Mouse (Mus musculus) G1E (cell line): ENCODE results near the gene Qrfp.

Source experiments
- CTCF ChIP-seq: IDR thresholded peaks from 2 replicates; pipeline ENCODE4 v1.5.1; 2012; ENCODE audit warnings: low read depth, low read length, inconsistent platforms, mixed read lengths
- GATA1 ChIP-seq: IDR thresholded peaks from 2 replicates; pipeline ENCODE4 v1.6.1; 2012; ENCODE audit warnings: borderline replicate concordance, low read length, inconsistent platforms, mixed read lengths
- GATA2 ChIP-seq: IDR thresholded peaks from 2 replicates; pipeline ENCODE4 v1.6.1; 2012; ENCODE audit warnings: low read depth, low read length, inconsistent platforms, borderline replicate concordance
- POLR2AphosphoS5 ChIP-seq: IDR thresholded peaks from 2 replicates; pipeline ENCODE4 v1.6.1; 2012; ENCODE audit warnings: low read depth, low read length, inconsistent platforms; ENCODE audit not compliant: insufficient replicate concordance
- TAL1 ChIP-seq: conservative IDR thresholded peaks from 2 replicates; pipeline ENCODE4 v1.6.1; 2012; ENCODE audit warnings: low read depth, low read length, inconsistent platforms, mixed read lengths

DNA sequence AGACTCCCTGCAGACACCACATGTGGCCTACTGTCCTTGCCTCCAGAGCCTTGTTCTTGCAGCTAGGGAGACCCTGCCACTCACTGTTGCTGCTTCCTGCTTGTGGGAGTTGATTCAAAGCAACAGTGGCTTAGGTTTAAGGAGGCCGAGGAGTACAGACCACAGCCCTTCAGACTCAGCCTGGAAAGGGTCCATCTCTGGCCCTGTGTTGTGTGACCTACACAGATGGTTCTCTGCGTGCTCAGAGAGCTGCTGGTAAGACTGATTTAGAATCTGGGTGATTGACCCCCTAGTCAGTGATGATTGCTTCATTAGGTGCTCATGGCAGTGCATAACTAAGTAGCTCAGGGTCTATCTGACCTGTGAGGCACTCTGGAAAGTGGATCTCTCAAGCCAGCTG, 21.2 kb downstream of the Qrfp start:
- TF ChIP-seq CTCF (no peak), TAL1 (no peak), GATA1 (no peak), GATA2 (no peak), POLR2AphosphoS5 (no peak)
